Mouse (Mus musculus) kidney, adult 2 months (tissue): Measurements from ENCODE around the gene Ntsr1. TPM values are rescaled to one million over a fixed set of nuclear protein-coding genes. Genes with fewer than 3 reads are reported as not detected.
A peak's percentile ranks its signal among the peaks of the same experiment; 100 is the strongest.

Experiments used
- DNase-seq: peaks from one replicate; pipeline ENCODE4 v3.0.0; 2021
- H3K27ac ChIP-seq: fragments of 200-500 bp; 2 replicates; pipeline ENCODE4 v1.5.1; 2012; ENCODE audit warnings: low read depth, low read length, control low read depth, inconsistent platforms; ENCODE audit not compliant: insufficient read depth
- H3K27me3 ChIP-seq: fragments of 200-500 bp; replicated peaks from 2 replicates; pipeline ENCODE4 v1.6.1; 2012; ENCODE audit warnings: mild to moderate bottlenecking, moderate library complexity, low read length, inconsistent platforms; ENCODE audit not compliant: control insufficient read depth, insufficient read depth
- H3K36me3 ChIP-seq: fragments of 200-500 bp; 2 replicates; pipeline ENCODE4 v1.6.1; 2012; ENCODE audit warnings: mild to moderate bottlenecking, moderate library complexity, low read length, inconsistent platforms; ENCODE audit not compliant: control insufficient read depth, insufficient read depth
- H3K4me1 ChIP-seq: fragments of 200-500 bp; 2 replicates; pipeline ENCODE4 v1.6.1; 2011; ENCODE audit warnings: low read length; ENCODE audit not compliant: control insufficient read depth, insufficient read depth
- H3K4me3 ChIP-seq: fragments of 200-500 bp; 2 replicates; pipeline ENCODE4 v1.5.1; 2011; ENCODE audit warnings: mild to moderate bottlenecking, low read depth, low read length, control low read depth; ENCODE audit not compliant: insufficient read depth
- CTCF ChIP-seq: fragments of 200-500 bp; conservative IDR thresholded peaks from 2 replicates; pipeline ENCODE4 v1.5.1; 2011; ENCODE audit warnings: low read depth, mild to moderate bottlenecking, control low read depth, low read length, moderate library complexity, mixed read lengths; ENCODE audit not compliant: insufficient read depth, insufficient read length
- POLR2A ChIP-seq: fragments of 200-500 bp; IDR thresholded peaks from one replicate; pipeline ENCODE4 v1.6.1; 2011; ENCODE audit warnings: low read depth, low read length, control low read depth
- WGBS: fragments of 180-500 bp; shearing (Covaris S2); methylation state at CpG from one replicate; pipeline ENCODE4 v1.1.7; 2018; 5-methylcytosine and 5-hydroxymethylcytosine counted together
- polyA plus RNA-seq: library from polyadenylated mRNA; depleted of rRNA; stranded (reverse); fragments of >200 nt; gene quantifications from 2 replicates; pipeline ENCODE4 v1.2.3, GENCODE M21; 2012; rRNA removed

Ntsr1 gene
- polyA plus RNA-seq, 1 experiment: not detected

GRCm38 (mm10) chr2:180582481-180583153, 82.8 kb downstream of the Ntsr1 start:
- WGBS: under 1% methylated on average over 56 of the region's 57 CpGs
- no peaks in the 10 kb centered on the region for H3K36me3 ChIP-seq
- peak; percentile 93 for TF ChIP-seq CTCF
- TF ChIP-seq POLR2A: no peak
- H3K27me3 ChIP-seq: no peaks in the 10 kb centered on the region
- peak overlapping the region; percentile 17; the same call in 1 of the 2 replicates for H3K27ac ChIP-seq
- H3K4me1 ChIP-seq: peaks cover 10% of the 10 kb centered on the region
- H3K4me3 ChIP-seq: peak overlapping the region; percentile 70
- DNase-seq: peak; percentile 97

DNA sequence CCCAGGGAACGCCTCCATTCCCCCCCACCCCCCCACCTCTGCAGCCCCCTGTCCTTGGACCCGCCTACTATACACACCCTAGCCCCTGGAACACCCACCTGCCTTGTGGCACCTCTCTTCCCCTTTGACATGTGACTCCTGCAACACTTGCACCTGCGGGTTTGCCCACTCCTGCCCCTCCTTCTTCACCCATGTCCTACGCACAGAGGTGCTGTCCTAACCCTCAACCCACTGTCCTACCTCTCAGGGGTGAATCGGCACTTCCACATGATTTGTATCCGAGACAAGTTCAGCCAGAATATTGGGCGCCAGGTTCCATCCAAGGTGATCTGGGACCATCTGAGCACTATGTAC, 83.4 kb downstream of the Ntsr1 start:
- peaks cover 10% of the 10 kb centered on the region for H3K4me1 ChIP-seq
- peak overlapping the region; percentile 70 for H3K4me3 ChIP-seq
- H3K27ac ChIP-seq: no peak overlapping the region
- no peak for DNase-seq
- no peaks in the 10 kb centered on the region for H3K36me3 ChIP-seq
- WGBS: 11% methylated on average over 6 of the region's 7 CpGs
- no peaks in the 10 kb centered on the region for H3K27me3 ChIP-seq
- TF ChIP-seq POLR2A (no peak), CTCF (no peak)

DNA sequence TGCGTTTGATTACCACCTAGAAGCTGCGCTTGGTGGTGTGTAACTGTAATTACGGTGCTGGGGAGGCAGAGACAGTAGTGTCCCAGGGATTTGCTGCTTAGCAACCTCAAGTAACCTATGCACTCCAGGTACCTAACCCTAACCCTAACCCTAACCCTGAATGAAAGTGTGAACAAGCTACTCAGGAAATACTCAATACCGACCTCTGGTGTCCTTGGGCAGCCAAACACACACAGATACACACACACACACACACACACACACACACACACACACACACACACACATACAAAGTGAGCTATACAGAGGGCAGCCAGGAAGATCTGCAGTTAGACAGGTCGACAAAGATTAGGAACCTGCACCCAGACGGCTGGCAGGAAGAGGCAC, 89.0 kb downstream of the Ntsr1 start:
- H3K27ac ChIP-seq: no peak overlapping the region
- H3K4me3 ChIP-seq: peak overlapping the region; percentile 78
- no peaks in the 10 kb centered on the region for H3K27me3 ChIP-seq
- WGBS: 47% methylated on average over 6 of the region's 6 CpGs
- H3K4me1 ChIP-seq: peaks cover 3% of the 10 kb centered on the region
- H3K36me3 ChIP-seq: no peaks in the 10 kb centered on the region; the same call in 1 of the 2 replicates
- no peak for DNase-seq
- TF ChIP-seq POLR2A (no peak), CTCF (0 out of 2 replicates have a peak, but pooled peaks have one; percentile 6)

DNA sequence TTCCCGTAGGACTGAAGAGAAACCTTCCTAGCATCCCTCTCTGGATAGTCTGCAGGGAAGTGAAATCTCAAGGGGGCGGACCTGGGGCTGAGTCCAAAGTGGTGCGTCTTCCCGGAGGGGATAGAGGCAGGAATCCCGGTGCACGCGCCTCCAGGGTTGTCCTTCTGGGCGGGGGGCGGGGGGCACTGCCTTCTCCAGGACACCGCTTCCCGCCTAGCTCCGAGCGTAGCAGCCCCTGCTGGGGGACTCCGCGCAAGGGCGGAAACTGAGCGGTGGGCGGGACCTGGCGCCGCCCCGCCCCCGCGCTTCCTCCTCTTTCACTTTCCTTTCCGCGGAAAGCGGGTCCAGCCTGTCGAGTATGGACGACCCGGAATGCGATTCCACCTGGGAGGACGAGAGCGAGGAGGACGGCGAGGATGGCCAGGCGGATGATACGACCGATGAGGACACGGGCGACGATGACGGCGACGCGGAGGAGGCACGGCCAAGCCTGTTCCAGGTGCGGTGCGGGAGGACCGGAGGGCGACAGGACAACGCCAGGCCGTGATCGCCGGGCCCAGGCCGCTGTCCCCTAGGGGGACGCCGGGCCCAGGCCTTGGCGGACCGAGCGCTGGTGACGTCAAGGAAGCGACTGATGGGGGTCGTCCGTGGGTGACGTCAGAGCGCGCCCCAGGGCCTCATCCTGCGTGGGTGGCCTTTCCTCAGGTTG, 89.5 kb downstream of the Ntsr1 start, which contains the start of gene Ogfr:
Gene Ogfr, plus strand, starts transcription at position 123 of the 709 bp plus-strand sequence.
- Histone ChIP-seq H3K36me3 (no peaks in the 10 kb centered on the region; the same call in 1 of the 2 replicates), H3K27ac (peak within 1 kb of the TSS; percentile 84), H3K4me1 (no peaks in the 10 kb centered on the region; the same call in 1 of the 2 replicates), H3K27me3 (no peaks in the 10 kb centered on the region), H3K4me3 (peak within 1 kb of the TSS; percentile 78)
- WGBS: under 1% methylated on average over 67 of the region's 67 CpGs
- peak; percentile 5 for TF ChIP-seq POLR2A
- TF ChIP-seq CTCF: no peak
- DNase-seq: peak; percentile 85

Other genes with a start within 250 kb of the Ntsr1 start
- gene Rps21, start 242.6 kb upstream of the Ntsr1 start, polyA plus RNA-seq: 2,294 and 2,331 TPM in 2 replicates
- gene Cables2, start 226.5 kb upstream of the Ntsr1 start, polyA plus RNA-seq: 18.2 TPM in 2 replicates
- gene Rbbp8nl, start 210.1 kb upstream of the Ntsr1 start, polyA plus RNA-seq: 0.49 and 0.50 TPM in 2 replicates
- gene Gata5, start 165.3 kb upstream of the Ntsr1 start, polyA plus RNA-seq: 1.2 TPM in 2 replicates
- gene Slco4a1, start 43.7 kb upstream of the Ntsr1 start, polyA plus RNA-seq: 49.4 and 64.7 TPM in 2 replicates
- gene Mrgbp, start 81.3 kb downstream of the Ntsr1 start, polyA plus RNA-seq: 13.6 and 14.4 TPM in 2 replicates
- 31.3 and 35.5 TPM in 2 replicates for gene Ogfr, start 89.3 kb downstream of the Ntsr1 start, polyA plus RNA-seq
- 0.42 and 0.46 TPM in 2 replicates for gene Col9a3, start 97.8 kb downstream of the Ntsr1 start, polyA plus RNA-seq
- gene Tcfl5, start 142.7 kb downstream of the Ntsr1 start, polyA plus RNA-seq: 0.04 and 0.05 TPM in 2 replicates
- 13.2 and 13.4 TPM in 2 replicates for gene Dido1, start 210.0 kb downstream of the Ntsr1 start, polyA plus RNA-seq
- gene Gid8, start 210.1 kb downstream of the Ntsr1 start, polyA plus RNA-seq: 33.3 and 35.4 TPM in 2 replicates
- gene Slc17a9, start 225.3 kb downstream of the Ntsr1 start, polyA plus RNA-seq: 1.9 and 3.0 TPM in 2 replicates